Mouse (Mus musculus) small intestine, adult 2 months (tissue): ENCODE measurements around the gene Rxylt1.

Experiments used
- CTCF ChIP-seq: fragments of 200-500 bp; IDR thresholded peaks from 2 replicates; pipeline ENCODE4 v1.5.1; 2012; ENCODE audit warnings: low read depth, mild to moderate bottlenecking, control low read depth, inconsistent platforms, low read length, moderate library complexity, mixed read lengths; ENCODE audit not compliant: insufficient replicate concordance, insufficient read length; ENCODE audit errors: extremely low read depth
- POLR2A ChIP-seq: fragments of 200-500 bp; IDR thresholded peaks from 2 replicates; pipeline ENCODE4 v1.6.1; 2012; ENCODE audit warnings: low read depth, mild to moderate bottlenecking, control low read depth, inconsistent platforms, low read length, moderate library complexity

DNA sequence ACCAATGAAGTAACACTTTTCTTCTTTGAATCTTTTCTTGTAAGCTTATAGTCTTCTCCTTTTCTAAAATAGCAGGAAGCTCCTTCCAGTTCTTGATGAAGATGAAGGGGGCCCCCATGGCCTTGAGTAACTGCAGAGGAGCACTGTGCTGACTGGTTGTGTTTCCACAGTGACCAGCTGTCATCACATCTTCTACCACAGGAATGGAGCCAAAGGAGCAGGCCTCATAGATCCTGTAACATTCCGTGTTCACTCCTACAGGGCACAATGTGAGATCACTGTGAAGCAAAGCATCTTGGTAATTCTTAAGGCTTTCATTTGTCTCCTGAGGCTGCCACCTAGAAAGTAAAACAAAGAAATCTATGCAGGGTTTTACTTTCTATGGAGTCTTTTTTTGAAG, 15.8 kb downstream of the Rxylt1 start:
- TF ChIP-seq CTCF: no peak
- no peak for TF ChIP-seq POLR2A
